In the genomic region with DNA sequence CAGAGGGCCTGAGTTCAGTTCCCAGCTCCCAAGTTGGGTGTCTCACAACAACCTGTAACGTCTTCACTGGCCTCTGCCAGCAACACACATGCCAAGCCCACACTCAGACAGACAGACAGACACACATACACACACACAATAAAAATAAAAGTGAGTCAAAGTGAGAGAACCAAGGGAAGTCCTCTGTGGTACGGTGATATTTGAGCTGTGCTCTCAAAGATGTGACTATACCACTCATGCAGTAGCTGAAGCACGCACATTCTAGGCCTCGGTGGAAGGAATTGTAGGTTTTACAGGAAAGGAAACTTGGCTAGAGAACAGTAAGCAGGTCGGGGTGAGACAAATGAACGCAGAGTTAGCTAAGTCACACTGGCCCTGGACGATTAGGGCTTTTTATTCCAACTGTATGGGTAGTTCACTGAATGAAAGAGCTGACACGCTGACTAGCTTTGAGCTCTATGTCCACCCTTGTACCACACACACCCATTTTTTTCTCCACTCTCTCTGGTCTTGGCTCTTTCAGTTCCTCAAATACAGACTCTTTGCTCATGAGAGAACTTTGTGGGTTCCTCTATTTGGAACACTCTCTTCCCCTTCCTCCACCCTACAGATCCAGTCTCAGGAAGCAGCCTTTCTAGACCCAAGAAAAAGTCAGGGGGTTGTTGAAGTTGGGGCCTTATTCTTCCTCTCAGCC, we compare ENCODE assay signal across 15 mouse cellular contexts. TPM values are rescaled to one million over a fixed set of nuclear protein-coding genes. Genes with fewer than 3 reads are reported as not detected.
DNase-seq lines count a peak whose midpoint lies in the region; ATAC-seq and TF ChIP-seq lines count a peak whose summit lies in the region.
"Had no signal": no experiment of that assay in that cellular context is flagged by ENCODE, and none has a peak within 500 bp of the region (broad histone marks: within the 10 kb centered on the region; RNA-seq: fewer than 3 reads in every experiment).

No protein-coding gene starts in this region.

- peak; percentile 86 for ATAC-seq in megakaryocyte, adult 5-6 weeks (ENCODE audit: poor library complexity, severe bottlenecking)
- ATAC-seq in intestine, embryonic 16.5 days: no peak
- ATAC-seq: CD4-positive, CD25-positive, alpha-beta regulatory T cell, adult 4 months; forebrain, embryonic 16.5 days had no signal

- H3K9me3 ChIP-seq in intestine, embryonic 16.5 days (ENCODE audit: control insufficient read depth, low read length): no peaks in the 10 kb centered on the region
- H3K9me3 ChIP-seq: kidney, embryonic 15.5 days; limb, embryonic 12.5 days had no signal

- no peak for TF ChIP-seq CTCF in liver, adult 2 months (IDR thresholded peaks at IDR 0.05; ENCODE audit: low read depth, low read length)
- no peak for TF ChIP-seq CTCF in bone marrow macrophage, adult 2 months (IDR thresholded peaks at IDR 0.05; ENCODE audit: low read depth, low read length)

- H3K4me3 ChIP-seq in liver, adult 2 months (ENCODE audit: insufficient read depth, low read depth, low read length): no peak overlapping the region
- no peak overlapping the region; the same call in 1 of the 2 replicates for H3K4me3 ChIP-seq in bone marrow macrophage, adult 2 months (ENCODE audit: insufficient read depth, low read length)
- no peak overlapping the region for H3K4me3 ChIP-seq in intestine, embryonic 16.5 days (ENCODE audit: low read length)
- H3K4me3 ChIP-seq: kidney, embryonic 15.5 days; limb, embryonic 12.5 days had no signal

- TF ChIP-seq POLR2A in liver, adult 2 months (IDR thresholded peaks at IDR 0.05; ENCODE audit: extremely low read depth, insufficient read depth, low read length): no peak
- no peak for TF ChIP-seq POLR2A in bone marrow macrophage, adult 2 months (IDR thresholded peaks at IDR 0.05; ENCODE audit: borderline replicate concordance, low read depth, low read length)

- WGBS in liver, adult 2 months: 87% methylated on average over 8 of the region's 8 CpGs
- 90% methylated on average over 8 of the region's 8 CpGs for WGBS in intestine, embryonic 16.5 days

- H3K79me2 ChIP-seq in liver, adult 2 months (ENCODE audit: control insufficient read depth, insufficient read depth, low read length): no peaks in the 10 kb centered on the region; the same call in 1 of the 2 replicates

- H3K27ac ChIP-seq in liver, adult 2 months (replicated peaks; ENCODE audit: insufficient read depth, low read depth, low read length): peak overlapping the region; percentile 12; the same call in 1 of the 2 replicates
- peak overlapping the region; percentile 100 for H3K27ac ChIP-seq in bone marrow macrophage, adult 2 months (ENCODE audit: insufficient read depth, low read depth, low read length)
- no peak overlapping the region for H3K27ac ChIP-seq in intestine, embryonic 16.5 days (ENCODE audit: low read length)
- H3K27ac ChIP-seq: kidney, embryonic 15.5 days; limb, embryonic 12.5 days had no signal

- no peaks in the 10 kb centered on the region for H3K27me3 ChIP-seq in liver, adult 2 months (ENCODE audit: control insufficient read depth, insufficient read depth, low read length)
- H3K27me3 ChIP-seq in intestine, embryonic 16.5 days (replicated peaks; ENCODE audit: control insufficient read depth, insufficient read depth, low read length): no peaks in the 10 kb centered on the region
- H3K27me3 ChIP-seq: kidney, embryonic 15.5 days; limb, embryonic 12.5 days had no signal

- peak; percentile 59 for DNase-seq in liver, adult 2 months (ENCODE audit: extremely low read depth, low read depth, low spot score)
- no peak for DNase-seq in liver
- DNase-seq in A20 (ENCODE audit: low read depth, low spot score): peak; percentile 88
- no peak for DNase-seq in kidney, postnatal 10 days
- DNase-seq in gastrocnemius, adult 8-10 months (ENCODE audit: low spot score in 2 of 2): no peak
- DNase-seq: adrenal gland, postnatal 10 days; cerebellum, adult 18-20 months; retina, postnatal 1 day had no signal

- peaks cover 37% of the 10 kb centered on the region for H3K36me3 ChIP-seq in liver, adult 2 months (ENCODE audit: control insufficient read depth, insufficient read depth, low read length)
- H3K36me3 ChIP-seq in intestine, embryonic 16.5 days (ENCODE audit: control insufficient read depth, insufficient read depth, low read length): peaks cover 14% of the 10 kb centered on the region; the same call in 1 of the 2 replicates

- no peak overlapping the region for H3K4me2 ChIP-seq in intestine, embryonic 16.5 days (ENCODE audit: low read depth, low read length)
- H3K4me2 ChIP-seq: kidney, embryonic 15.5 days; limb, embryonic 12.5 days had no signal

- no peaks in the 10 kb centered on the region for H3K4me1 ChIP-seq in liver, adult 2 months (ENCODE audit: control insufficient read depth, insufficient read depth, low read length)
- H3K4me1 ChIP-seq in bone marrow macrophage, adult 2 months (ENCODE audit: control insufficient read depth, insufficient read depth, low read length): peaks cover 41% of the 10 kb centered on the region
- H3K4me1 ChIP-seq in intestine, embryonic 16.5 days (ENCODE audit: control insufficient read depth, insufficient read depth, low read length): no peaks in the 10 kb centered on the region
- H3K4me1 ChIP-seq: kidney, embryonic 15.5 days; limb, embryonic 12.5 days had no signal

- no peak overlapping the region for H3K9ac ChIP-seq in liver, adult 2 months (ENCODE audit: low read depth, low read length)
- no peak overlapping the region for H3K9ac ChIP-seq in intestine, embryonic 16.5 days (ENCODE audit: low read depth, low read length)
- H3K9ac ChIP-seq: kidney, embryonic 15.5 days; limb, embryonic 12.5 days had no signal

RNA-seq across cellular contexts. Expression of gene Hps3, which starts 8.0 kb away (rescaled TPM):
- total RNA-seq in liver, adult 2 months (2014; rRNA removed): 7.6 and 8.6 TPM in 2 replicates
- 7.6 and 11.7 TPM in 2 replicates for polyA plus RNA-seq in liver, adult 2 months (2012; rRNA removed)
- 57.8 and 69.4 TPM in 2 replicates for polyA plus RNA-seq in bone marrow macrophage, adult 2 months (2012; ENCODE audit: insufficient read depth, insufficient read length, missing spikeins)
- total RNA-seq in megakaryocyte, adult 5-6 weeks (2015): 109 and 112 TPM in 2 replicates
- total RNA-seq in megakaryocyte, adult 5-6 weeks (2017): 88.3 and 94.4 TPM in 2 replicates
- 9.7 and 9.8 TPM in 2 replicates for polyA plus RNA-seq in intestine, embryonic 16.5 days (2015; fragmentation: Nextera tagmentation; extraction: Ambion mirVana)
- total RNA-seq in gastrocnemius, adult 8-10 months (2022): 1 to 10 TPM; 3.1 to 4.1 (median 3.8) TPM

RNA-seq across cellular contexts. Expression of gene Hltf, which starts 30.5 kb away (rescaled TPM):
- total RNA-seq in liver, adult 2 months (2014; rRNA removed): 10.5 and 15.2 TPM in 2 replicates
- 1.2 TPM in 2 replicates for polyA plus RNA-seq in liver, adult 2 months (2012; rRNA removed)
- 43.6 and 47.7 TPM in 2 replicates for polyA plus RNA-seq in bone marrow macrophage, adult 2 months (2012; ENCODE audit: insufficient read depth, insufficient read length, missing spikeins)
- total RNA-seq in megakaryocyte, adult 5-6 weeks (2015): 57.8 and 70.3 TPM in 2 replicates
- 51.8 and 58.5 TPM in 2 replicates for total RNA-seq in megakaryocyte, adult 5-6 weeks (2017)
- polyA plus RNA-seq in intestine, embryonic 16.5 days (2015; fragmentation: Nextera tagmentation; extraction: Ambion mirVana): 14.0 and 16.3 TPM in 2 replicates
- total RNA-seq in gastrocnemius, adult 8-10 months (2022): 1 to 10 TPM; 1.3 to 2.4 (median 2.2) TPM

Comparison
In these comparisons a context has a peak if more than half of its experiments do, and no peak if none do; other contexts are left out.
1. DNase-seq: peak in liver, adult 2 months (single experiment) and A20 (single experiment); none in liver (single experiment), kidney, postnatal 10 days (single experiment) and gastrocnemius, adult 8-10 months (0 of 2).